Mouse (Mus musculus) kidney, postnatal 36 days (tissue): ENCODE results near the gene Pde4d.

Experiments
- DNase-seq, 2 experiments: peaks; one replicate each; pipeline ENCODE4 v3.0.0; 2021 to 2022; ENCODE audit warnings: mixed read lengths in 2 of 2

The Pde4d gene

GRCm38 (mm10) chr13:109317644-109318043 lies 867.9 kb downstream of the Pde4d start:
- no peak for DNase-seq

- DNase-seq = no peak
Measured at GRCm38 (mm10) chr13:109318434-109318998, 868.8 kb downstream of the Pde4d start.

- no peak for DNase-seq
Measured at GRCm38 (mm10) chr13:109326061-109326460, 876.3 kb downstream of the Pde4d start.

GRCm38 (mm10) chr13:109331563-109331962 lies 881.8 kb downstream of the Pde4d start:
- DNase-seq = no peak

GRCm38 (mm10) chr13:109341902-109342301 lies 892.2 kb downstream of the Pde4d start:
- DNase-seq = no peak

- no peak for DNase-seq
Measured at GRCm38 (mm10) chr13:109342469-109342868, 892.7 kb downstream of the Pde4d start.

GRCm38 (mm10) chr13:109343596-109343995 lies 893.8 kb downstream of the Pde4d start:
- peak; percentile 77 to 79 for DNase-seq

- DNase-seq = peak in 1 of 2 experiments; percentile 1
Measured at GRCm38 (mm10) chr13:109347770-109348169, 898.0 kb downstream of the Pde4d start.

GRCm38 (mm10) chr13:109348316-109348715 lies 898.6 kb downstream of the Pde4d start:
- DNase-seq = no peak

GRCm38 (mm10) chr13:109350100-109350499 lies 900.4 kb downstream of the Pde4d start:
- DNase-seq = no peak

GRCm38 (mm10) chr13:109354017-109354416 lies 904.3 kb downstream of the Pde4d start:
- DNase-seq = no peak

- peak; percentile 8 to 21 for DNase-seq
Measured at GRCm38 (mm10) chr13:109356252-109356651, 906.5 kb downstream of the Pde4d start.

- DNase-seq = no peak
Measured at GRCm38 (mm10) chr13:109359994-109360393, 910.2 kb downstream of the Pde4d start.

GRCm38 (mm10) chr13:109362340-109362739 lies 912.6 kb downstream of the Pde4d start:
- DNase-seq = no peak

- DNase-seq = no peak
Measured at GRCm38 (mm10) chr13:109374465-109374864, 924.7 kb downstream of the Pde4d start.

GRCm38 (mm10) chr13:109376681-109377080 lies 926.9 kb downstream of the Pde4d start:
- no peak for DNase-seq

- DNase-seq = no peak
Measured at GRCm38 (mm10) chr13:109380149-109380548, 930.4 kb downstream of the Pde4d start.

GRCm38 (mm10) chr13:109388626-109389220 lies 939.0 kb downstream of the Pde4d start:
- DNase-seq = no peak

GRCm38 (mm10) chr13:109402396-109402795 lies 952.6 kb downstream of the Pde4d start:
- DNase-seq = peak; percentile 18 to 29

- no peak for DNase-seq
Measured at GRCm38 (mm10) chr13:109402936-109403335, 953.2 kb downstream of the Pde4d start.

- DNase-seq = no peak
Measured at GRCm38 (mm10) chr13:109406341-109406740, 956.6 kb downstream of the Pde4d start.

- DNase-seq = no peak
Measured at GRCm38 (mm10) chr13:109407371-109407770, 957.6 kb downstream of the Pde4d start.

GRCm38 (mm10) chr13:109420426-109420825 lies 970.7 kb downstream of the Pde4d start:
- DNase-seq = no peak

GRCm38 (mm10) chr13:109424906-109425305 lies 975.2 kb downstream of the Pde4d start:
- DNase-seq = peak; percentile 60 to 65

- DNase-seq = peak in 1 of 2 experiments; percentile 18
Measured at GRCm38 (mm10) chr13:109425548-109425947, 975.8 kb downstream of the Pde4d start.
